Mouse (Mus musculus) MEL (cell line): ENCODE measurements around the gene Ube3b. TPM values are rescaled to one million over a fixed set of nuclear protein-coding genes. Genes with fewer than 3 reads are reported as not detected.

Source experiments
- DNase-seq: peaks from one replicate; pipeline ENCODE4 v3.0.0; 2011; ENCODE audit warnings: low read depth, low spot score
- H3K27ac ChIP-seq: 2 replicates; pipeline ENCODE4 v1.5.1; 2012; ENCODE audit warnings: low read depth, mild to moderate bottlenecking, control low read depth, low read length, moderate library complexity; ENCODE audit not compliant: control insufficient read depth
- H3K27me3 ChIP-seq, 2 experiments: fragments of 150-350 bp in 1 of 2; sonication (generic) in 1 of 2; 2 replicates each; pipeline ENCODE4 v1.6.1; 2012; ENCODE audit warnings: low read length in 2 of 2, mild to moderate bottlenecking in 2 of 2, improper control_type of control experiment in 1 of 2, moderate library complexity in 1 of 2; ENCODE audit not compliant: insufficient read depth in 2 of 2, control insufficient read depth in 1 of 2
- H3K36me3 ChIP-seq, 2 experiments: 2 replicates each; pipeline ENCODE4 v1.6.1; 2012 to 2014; ENCODE audit warnings: low read length in 2 of 2, improper control_type of control experiment in 1 of 2, inconsistent platforms in 1 of 2, mild to moderate bottlenecking in 1 of 2; ENCODE audit not compliant: insufficient read depth in 2 of 2, control insufficient read depth in 1 of 2
- H3K4me1 ChIP-seq, 2 experiments: fragments of 150-350 bp in 1 of 2; sonication (generic) in 1 of 2; 2 replicates each; pipeline ENCODE4 v1.6.1; 2012; ENCODE audit warnings: low read length in 2 of 2, improper control_type of control experiment in 1 of 2, mild to moderate bottlenecking in 1 of 2; ENCODE audit not compliant: insufficient read depth in 2 of 2, control insufficient read depth in 1 of 2
- H3K4me3 ChIP-seq, 2 experiments: fragments of 150-350 bp in 1 of 2; sonication (generic) in 1 of 2; 2 replicates each; pipeline ENCODE4 v1.5.1; 2012; ENCODE audit warnings: low read depth in 2 of 2, low read length in 2 of 2, mild to moderate bottlenecking in 2 of 2, moderate library complexity in 2 of 2, control low read depth in 1 of 2, improper control_type of control experiment in 1 of 2; ENCODE audit not compliant: control insufficient read depth in 1 of 2, insufficient read depth in 1 of 2
- H3K79me2 ChIP-seq: 2 replicates; pipeline ENCODE4 v1.6.1; 2012; ENCODE audit warnings: mild to moderate bottlenecking, low read length, moderate library complexity; ENCODE audit not compliant: control insufficient read depth, poor library complexity, insufficient read depth
- H3K9ac ChIP-seq: 2 replicates; pipeline ENCODE4 v1.6.1; 2012; ENCODE audit warnings: low read depth, mild to moderate bottlenecking, control low read depth, low read length, moderate library complexity; ENCODE audit not compliant: control insufficient read depth, poor library complexity, severe bottlenecking
- H3K9me3 ChIP-seq: fragments of 150-350 bp; sonication (generic); replicated peaks from 2 replicates; pipeline ENCODE4 v1.6.1; 2012; ENCODE audit warnings: mild to moderate bottlenecking, low read length, improper control_type of control experiment, moderate library complexity; ENCODE audit not compliant: insufficient read depth
- CHD1 ChIP-seq: IDR thresholded peaks from 2 replicates; pipeline ENCODE4 v1.6.1; 2012; ENCODE audit warnings: low read depth, mild to moderate bottlenecking, inconsistent platforms, low read length, improper control_type of control experiment
- ELF1 ChIP-seq: IDR thresholded peaks from 2 replicates; pipeline ENCODE4 v1.6.1; 2014; ENCODE audit warnings: low read depth, mild to moderate bottlenecking, inconsistent platforms, low read length, improper control_type of control experiment, moderate library complexity
- ETS1 ChIP-seq: IDR thresholded peaks from 2 replicates; pipeline ENCODE4 v1.6.1; 2012; ENCODE audit warnings: low read depth, mild to moderate bottlenecking, inconsistent platforms, low read length, improper control_type of control experiment, moderate library complexity
- GABPA ChIP-seq: IDR thresholded peaks from 2 replicates; pipeline ENCODE4 v1.6.1; 2012; ENCODE audit warnings: low read depth, mild to moderate bottlenecking, inconsistent platforms, low read length, improper control_type of control experiment, moderate library complexity
- GATA1 ChIP-seq: IDR thresholded peaks from 2 replicates; pipeline ENCODE4 v1.6.1; 2011; ENCODE audit warnings: low read depth, low read length, improper control_type of control experiment
- HCFC1 ChIP-seq: IDR thresholded peaks from 2 replicates; pipeline ENCODE4 v1.6.1; 2012; ENCODE audit warnings: low read depth, mild to moderate bottlenecking, inconsistent platforms, low read length, improper control_type of control experiment, moderate library complexity
- MAZ ChIP-seq: IDR thresholded peaks from 2 replicates; pipeline ENCODE4 v1.6.1; 2012; ENCODE audit warnings: low read depth, mild to moderate bottlenecking, inconsistent platforms, low read length, improper control_type of control experiment
- MEF2A ChIP-seq: IDR thresholded peaks from 2 replicates; pipeline ENCODE4 v1.6.1; 2014; ENCODE audit warnings: low read depth, mild to moderate bottlenecking, inconsistent platforms, low read length, improper control_type of control experiment; ENCODE audit not compliant: poor library complexity, insufficient replicate concordance, severe bottlenecking; ENCODE audit errors: extremely low read depth
- MXI1 ChIP-seq: IDR thresholded peaks from 2 replicates; pipeline ENCODE4 v1.6.1; 2011; ENCODE audit warnings: mild to moderate bottlenecking, low read depth, low read length, improper control_type of control experiment
- MYB ChIP-seq: IDR thresholded peaks from 2 replicates; pipeline ENCODE4 v1.6.1; 2011; ENCODE audit warnings: mild to moderate bottlenecking, low read depth, low read length, improper control_type of control experiment
- NELFE ChIP-seq: IDR thresholded peaks from 2 replicates; pipeline ENCODE4 v1.6.1; 2011; ENCODE audit warnings: low read depth, low read length, improper control_type of control experiment
- POLR2A ChIP-seq, 2 experiments: IDR thresholded peaks; 2 replicates each; pipeline ENCODE4 v1.6.1; 2011 to 2012; ENCODE audit warnings: low read length in 2 of 2, mild to moderate bottlenecking in 2 of 2, control low read depth in 1 of 2, improper control_type of control experiment in 1 of 2, low read depth in 1 of 2, moderate library complexity in 1 of 2; ENCODE audit not compliant: control insufficient read depth in 1 of 2, insufficient read depth in 1 of 2, poor library complexity in 1 of 2
- POLR2AphosphoS2 ChIP-seq: IDR thresholded peaks from 2 replicates; pipeline ENCODE4 v1.6.1; 2011; ENCODE audit warnings: low read length, improper control_type of control experiment
- RCOR1 ChIP-seq: IDR thresholded peaks from 2 replicates; pipeline ENCODE4 v1.6.1; 2012; ENCODE audit warnings: low read depth, mild to moderate bottlenecking, inconsistent platforms, low read length, improper control_type of control experiment
- SIN3A ChIP-seq: IDR thresholded peaks from 2 replicates; pipeline ENCODE4 v1.6.1; 2012; ENCODE audit warnings: low read length, improper control_type of control experiment, inconsistent platforms
- TAL1 ChIP-seq: IDR thresholded peaks from 2 replicates; pipeline ENCODE4 v1.6.1; 2012; ENCODE audit warnings: mild to moderate bottlenecking, inconsistent platforms, low read length, moderate library complexity, mixed read lengths
- TBP ChIP-seq: IDR thresholded peaks from 2 replicates; pipeline ENCODE4 v1.8.0; 2011; ENCODE audit warnings: low read depth, low read length, improper control_type of control experiment
- TCF12 ChIP-seq: IDR thresholded peaks from 2 replicates; pipeline ENCODE4 v1.6.1; 2014; ENCODE audit warnings: low read depth, mild to moderate bottlenecking, inconsistent platforms, low read length, improper control_type of control experiment, moderate library complexity
- ZC3H11A ChIP-seq: IDR thresholded peaks from 2 replicates; pipeline ENCODE4 v1.6.1; 2012; ENCODE audit warnings: low read depth, mild to moderate bottlenecking, inconsistent platforms, low read length, improper control_type of control experiment
- ZMIZ1 ChIP-seq: IDR thresholded peaks from 2 replicates; pipeline ENCODE4 v1.6.1; 2012; ENCODE audit warnings: low read depth, mild to moderate bottlenecking, inconsistent platforms, low read length, improper control_type of control experiment, moderate library complexity
- ZNF384 ChIP-seq: IDR thresholded peaks from 2 replicates; pipeline ENCODE4 v1.6.1; 2012; ENCODE audit warnings: low read depth, mild to moderate bottlenecking, inconsistent platforms, low read length, improper control_type of control experiment
- polyA plus RNA-seq, 2 experiments: library from polyadenylated mRNA; stranded (reverse) in 1 of 2; unstranded in 1 of 2; fragments of >175 nt in 1 of 2; fragments of >200 nt in 1 of 2; gene quantifications; 2 replicates each; pipeline versions ENCODE4 v1.2.1 to v1.2.4; 2012; ENCODE audit warnings: low replicate concordance in 2 of 2, low read depth in 1 of 2; ENCODE audit not compliant: insufficient read length in 2 of 2, insufficient read depth in 1 of 2, missing spikeins in 1 of 2
- total RNA-seq: library from RNA; depleted of rRNA; stranded (reverse); fragments of 300-350 nt; gene quantifications from 2 replicates; pipeline ENCODE4 v1.2.3, GENCODE M21; 2012; rRNA removed

Ube3b gene
- total RNA-seq (19.8 and 21.8 TPM in 2 replicates), polyA plus RNA-seq (100 to 1,000 TPM in 1 of 2 experiments, 10 to 100 TPM in 1; 45.4 to 150 TPM)

- peaks cover 53% of the 10 kb centered on the region for H3K79me2 ChIP-seq
- no peaks in the 10 kb centered on the region for H3K27me3 ChIP-seq
- peaks cover 0 to 17% of the 10 kb centered on the region in 2 experiments; a peak in 3 of 4 replicates for H3K36me3 ChIP-seq
- TF ChIP-seq ETS1 (0 out of 2 replicates have a peak, but pooled peaks have one; percentile 27), CHD1 (no peak), POLR2AphosphoS2 (peak; percentile 80; the same call in 1 of the 2 replicates), NELFE (peak; percentile 84), ELF1 (peak; percentile 39; the same call in 1 of the 2 replicates), SIN3A (peak; percentile 66), MAZ (peak; percentile 76; the same call in 1 of the 2 replicates), HCFC1 (peak; percentile 85), TBP (peak; percentile 93), ZMIZ1 (peak; percentile 55; the same call in 1 of the 2 replicates), POLR2A (IDR thresholded peaks at IDR 0.05; ENCODE audit: control insufficient read depth in 1 of 2, insufficient read depth in 1 of 2, low read depth in 1 of 2, low read length in 2 of 2, poor library complexity in 1 of 2) (peak; percentile 81 to 98), MXI1 (peak; percentile 25; the same call in 1 of the 2 replicates), TCF12 (peak; percentile 78), MEF2A (no peak), ZNF384 (no peak)
- peak within 1 kb of the TSS; percentile 98 for H3K9ac ChIP-seq
- H3K27ac ChIP-seq: peak within 1 kb of the TSS; percentile 94
- no peaks in the 10 kb centered on the region for H3K9me3 ChIP-seq
- peaks cover 9 to 27% of the 10 kb centered on the region in 2 experiments for H3K4me1 ChIP-seq
- DNase-seq: peak; percentile 95
- peak within 1 kb of the TSS; percentile 92 to 98 for H3K4me3 ChIP-seq
Measured at GRCm38 (mm10) chr5:114380209-114381012, at the start of gene Ube3b, which contains the start of gene Kctd10. Gene Ube3b, plus strand, starts transcription at chr5:114380607. Gene Kctd10, minus strand, starts transcription at chr5:114380508.

- TF ChIP-seq ZC3H11A (no peak), MAZ (no peak), GABPA (no peak), MEF2A (no peak), TAL1 (no peak), RCOR1 (no peak), TBP (no peak), MYB (no peak), ZNF384 (no peak), POLR2A (IDR thresholded peaks at IDR 0.05; ENCODE audit: control insufficient read depth in 1 of 2, insufficient read depth in 1 of 2, low read depth in 1 of 2, low read length in 2 of 2, poor library complexity in 1 of 2) (no peak), GATA1 (no peak)
Measured at GRCm38 (mm10) chr5:114342996-114343395, 37.4 kb upstream of the Ube3b start.

More at GRCm38 (mm10) chr5:114342996-114343395, 37.4 kb upstream of the Ube3b start:
- Histone ChIP-seq H3K36me3 (no peaks in the 10 kb centered on the region; a peak in 1 of 4 replicates), H3K9me3 (no peaks in the 10 kb centered on the region), H3K9ac (no peak overlapping the region), H3K4me1 (peaks cover 0 to 10% of the 10 kb centered on the region in 2 experiments; a peak in 1 of 4 replicates), H3K27me3 (no peaks in the 10 kb centered on the region), H3K79me2 (no peaks in the 10 kb centered on the region), H3K27ac (no peak overlapping the region), H3K4me3 (no peak overlapping the region)
- DNase-seq: no peak
